Mouse (Mus musculus): ENCODE data around the gene Tmem236. TPM values are rescaled to one million over a fixed set of nuclear protein-coding genes. Genes with fewer than 3 reads are reported as not detected.
A peak's percentile ranks its signal among the peaks of the same experiment; 100 is the strongest.
"Not testable (repeated sequence)": the region's sequence is repeated elsewhere in the genome, so short reads cannot be mapped to it uniquely, and the experiment has no call there.

Tmem236 gene
- polyA plus RNA-seq, 1 experiment = 0.25 TPM

GRCm38 (mm10) chr2:14199621-14200020 is 25.3 kb downstream of the Tmem236 start:
- Histone ChIP-seq H3K4me3 (replicated peaks; ENCODE audit: insufficient read depth, low read depth, low read length) (no peak overlapping the region), H3K4me1 (ENCODE audit: control insufficient read depth, insufficient read depth, low read length) (peaks cover 10% of the 10 kb centered on the region), H3K27me3 (ENCODE audit: control insufficient read depth, insufficient read depth, low read length) (no peaks in the 10 kb centered on the region), H3K27ac (ENCODE audit: insufficient read depth, low read length) (peak overlapping the region; percentile 61)
- peak; percentile 68 to 87 for DNase-seq
- no peak for TF ChIP-seq CTCF (IDR thresholded peaks at IDR 0.05; ENCODE audit: borderline replicate concordance, insufficient read depth, low read depth, low read length)
- TF ChIP-seq POLR2A (IDR thresholded peaks at IDR 0.05; ENCODE audit: borderline replicate concordance, insufficient read depth, low read length) = no peak
- WGBS = 2% methylated on average over 2 of the region's 2 CpGs

DNA sequence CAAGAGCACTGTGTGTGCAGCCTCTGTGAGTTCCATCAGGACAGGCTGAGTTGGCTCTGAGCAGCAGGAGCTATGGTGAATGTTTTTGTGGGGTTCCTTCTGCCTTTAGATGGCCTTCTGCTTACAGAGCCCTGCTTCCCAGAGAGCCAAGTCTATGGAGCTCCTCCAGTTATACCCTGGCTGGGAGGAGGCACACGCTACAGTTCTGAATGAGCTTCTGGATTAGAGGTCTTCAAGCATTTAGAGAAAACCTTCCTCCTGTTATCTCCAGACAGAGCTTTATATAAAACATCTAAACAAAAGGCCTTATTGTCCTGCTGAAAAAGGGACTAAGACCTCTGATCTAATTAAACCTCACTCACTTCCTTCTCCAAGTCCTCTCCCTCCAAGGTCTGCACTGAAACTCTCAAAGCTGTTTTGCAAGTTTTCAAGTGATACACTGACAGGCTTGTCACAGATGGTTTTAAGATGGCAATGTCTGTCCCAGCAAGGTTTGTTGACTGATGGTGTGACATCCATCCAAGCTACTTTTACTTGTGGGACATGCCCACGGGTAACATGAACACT is 26.6 kb downstream of the Tmem236 start:
- H3K27me3 ChIP-seq (ENCODE audit: control insufficient read depth, insufficient read depth, low read length); H3K27ac ChIP-seq (ENCODE audit: insufficient read depth, low read length); H3K4me1 ChIP-seq (ENCODE audit: control insufficient read depth, insufficient read depth, low read length): not testable (repeated sequence)

DNA sequence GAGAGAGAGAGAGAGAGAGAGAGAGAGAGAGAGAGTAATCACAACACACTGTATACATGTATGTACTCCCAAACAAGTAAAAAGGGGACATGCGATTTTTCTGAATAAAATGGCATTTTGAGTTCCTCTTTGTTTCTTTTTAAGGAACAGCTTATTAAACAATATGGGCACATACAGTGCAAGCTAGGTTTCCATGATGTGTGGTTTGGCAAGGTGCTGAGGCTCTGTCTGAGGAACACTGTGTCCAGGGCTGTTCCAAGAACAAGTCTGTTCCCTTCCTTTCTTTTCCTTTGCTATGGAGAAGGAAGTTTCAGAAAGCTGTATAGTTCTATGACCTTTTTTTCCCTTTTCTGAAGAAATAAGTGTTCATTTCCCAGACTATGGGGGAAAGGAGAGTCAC is 30.0 kb downstream of the Tmem236 start:
- DNase-seq = no peak
- TF ChIP-seq POLR2A (IDR thresholded peaks at IDR 0.05; ENCODE audit: borderline replicate concordance, insufficient read depth, low read length) (no peak), CTCF (IDR thresholded peaks at IDR 0.05; ENCODE audit: borderline replicate concordance, insufficient read depth, low read depth, low read length) (no peak)
- H3K4me1 ChIP-seq (ENCODE audit: control insufficient read depth, insufficient read depth, low read length) = peaks cover 10% of the 10 kb centered on the region
- H3K27me3 ChIP-seq (ENCODE audit: control insufficient read depth, insufficient read depth, low read length) = no peaks in the 10 kb centered on the region
- no peak overlapping the region for H3K4me3 ChIP-seq (replicated peaks; ENCODE audit: insufficient read depth, low read depth, low read length)
- 92% methylated on average over 1 of the region's 1 CpGs for WGBS
- H3K27ac ChIP-seq (ENCODE audit: insufficient read depth, low read length) = no peak overlapping the region

More for the DNA sequence above, 26.6 kb downstream of the Tmem236 start:
- WGBS = 100% methylated on average over 1 of the region's 2 CpGs
- not testable (repeated sequence) for DNase-seq; H3K4me3 ChIP-seq (replicated peaks; ENCODE audit: insufficient read depth, low read depth, low read length)

DNA sequence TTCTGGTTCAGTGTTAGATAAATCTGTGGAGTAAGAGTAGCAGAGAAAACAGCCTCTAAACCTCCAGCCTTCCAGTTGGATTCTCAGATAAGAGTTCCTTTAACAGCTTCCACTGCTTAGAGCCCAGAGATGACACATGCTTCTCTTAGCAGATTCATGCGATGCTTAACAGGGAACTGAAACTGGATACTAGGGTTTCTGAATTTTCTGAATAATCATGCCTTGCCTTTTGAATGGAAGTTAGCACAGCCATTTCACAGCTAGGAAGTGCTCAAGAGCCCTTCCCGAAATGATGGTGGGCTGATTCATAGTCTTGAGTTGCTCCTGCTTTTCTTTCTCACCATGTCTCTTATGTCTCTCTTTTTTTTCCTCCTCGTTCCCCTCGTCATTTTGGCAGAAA is 32.5 kb downstream of the Tmem236 start:
- no peak overlapping the region for H3K27ac ChIP-seq (ENCODE audit: insufficient read depth, low read length)
- no peak overlapping the region for H3K4me3 ChIP-seq (replicated peaks; ENCODE audit: insufficient read depth, low read depth, low read length)
- WGBS = 72% methylated on average over 4 of the region's 4 CpGs
- TF ChIP-seq CTCF (IDR thresholded peaks at IDR 0.05; ENCODE audit: borderline replicate concordance, insufficient read depth, low read depth, low read length) (no peak), POLR2A (IDR thresholded peaks at IDR 0.05; ENCODE audit: borderline replicate concordance, insufficient read depth, low read length) (no peak)
- DNase-seq = no peak
- H3K27me3 ChIP-seq (ENCODE audit: control insufficient read depth, insufficient read depth, low read length) = no peaks in the 10 kb centered on the region
- H3K4me1 ChIP-seq (ENCODE audit: control insufficient read depth, insufficient read depth, low read length) = no peaks in the 10 kb centered on the region

DNA sequence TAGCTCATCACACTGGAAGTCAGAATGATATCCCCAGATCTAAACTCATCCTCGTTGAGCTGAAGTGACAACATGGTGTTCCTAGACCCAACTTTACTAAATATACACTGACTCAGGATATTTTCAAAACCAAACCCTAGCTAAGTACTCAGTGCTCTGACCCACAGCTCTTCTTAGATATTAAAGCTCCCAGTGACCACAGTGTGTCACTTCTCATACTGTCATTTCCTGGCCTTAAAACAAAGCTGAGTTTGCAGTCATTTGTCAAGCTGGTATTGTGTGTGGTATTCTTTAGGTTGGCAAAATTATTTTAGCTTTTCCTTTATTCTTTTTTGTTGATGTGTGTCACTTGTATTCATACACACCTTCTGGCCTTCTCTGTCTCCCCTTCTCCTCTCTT is 36.4 kb downstream of the Tmem236 start:
- WGBS = 95% methylated on average over 1 of the region's 1 CpGs
- TF ChIP-seq POLR2A (IDR thresholded peaks at IDR 0.05; ENCODE audit: borderline replicate concordance, insufficient read depth, low read length) = no peak
- no peak for TF ChIP-seq CTCF (IDR thresholded peaks at IDR 0.05; ENCODE audit: borderline replicate concordance, insufficient read depth, low read depth, low read length)
- no peak overlapping the region for H3K4me3 ChIP-seq (replicated peaks; ENCODE audit: insufficient read depth, low read depth, low read length)
- H3K27ac ChIP-seq (ENCODE audit: insufficient read depth, low read length) = no peak overlapping the region
- no peaks in the 10 kb centered on the region for H3K27me3 ChIP-seq (ENCODE audit: control insufficient read depth, insufficient read depth, low read length)
- H3K4me1 ChIP-seq (ENCODE audit: control insufficient read depth, insufficient read depth, low read length) = no peaks in the 10 kb centered on the region
- no peak for DNase-seq

- DNase-seq = no peak
- TF ChIP-seq POLR2A (IDR thresholded peaks at IDR 0.05; ENCODE audit: borderline replicate concordance, insufficient read depth, low read length) (no peak), CTCF (IDR thresholded peaks at IDR 0.05; ENCODE audit: borderline replicate concordance, insufficient read depth, low read depth, low read length) (no peak)
- Histone ChIP-seq H3K27ac (ENCODE audit: insufficient read depth, low read length) (no peak overlapping the region), H3K27me3 (ENCODE audit: control insufficient read depth, insufficient read depth, low read length) (no peaks in the 10 kb centered on the region), H3K4me1 (ENCODE audit: control insufficient read depth, insufficient read depth, low read length) (no peaks in the 10 kb centered on the region), H3K4me3 (replicated peaks; ENCODE audit: insufficient read depth, low read depth, low read length) (no peak overlapping the region)
These were observed 37.3 kb downstream of the Tmem236 start for GRCm38 (mm10) chr2:14211606-14212005.

GRCm38 (mm10) chr2:14214764-14215163 is 40.4 kb downstream of the Tmem236 start:
- DNase-seq = no peak
- Histone ChIP-seq H3K4me1 (ENCODE audit: control insufficient read depth, insufficient read depth, low read length) (no peaks in the 10 kb centered on the region), H3K27ac (ENCODE audit: insufficient read depth, low read length) (no peak overlapping the region), H3K4me3 (replicated peaks; ENCODE audit: insufficient read depth, low read depth, low read length) (no peak overlapping the region), H3K27me3 (ENCODE audit: control insufficient read depth, insufficient read depth, low read length) (no peaks in the 10 kb centered on the region)
- 37% methylated on average over 3 of the region's 3 CpGs for WGBS
- TF ChIP-seq CTCF (IDR thresholded peaks at IDR 0.05; ENCODE audit: borderline replicate concordance, insufficient read depth, low read depth, low read length) (no peak), POLR2A (IDR thresholded peaks at IDR 0.05; ENCODE audit: borderline replicate concordance, insufficient read depth, low read length) (no peak)

GRCm38 (mm10) chr2:14216653-14217052 is 42.3 kb downstream of the Tmem236 start:
- Histone ChIP-seq H3K4me3 (replicated peaks; ENCODE audit: insufficient read depth, low read depth, low read length) (no peak overlapping the region), H3K27me3 (ENCODE audit: control insufficient read depth, insufficient read depth, low read length) (no peaks in the 10 kb centered on the region), H3K4me1 (ENCODE audit: control insufficient read depth, insufficient read depth, low read length) (no peaks in the 10 kb centered on the region), H3K27ac (ENCODE audit: insufficient read depth, low read length) (no peak overlapping the region)
- DNase-seq = no peak
- TF ChIP-seq POLR2A (IDR thresholded peaks at IDR 0.05; ENCODE audit: borderline replicate concordance, insufficient read depth, low read length) (no peak), CTCF (IDR thresholded peaks at IDR 0.05; ENCODE audit: borderline replicate concordance, insufficient read depth, low read depth, low read length) (no peak)
- WGBS = 91% methylated on average over 3 of the region's 3 CpGs
